8 mouse cellular contexts compared by ENCODE assay signal in the genomic region with DNA sequence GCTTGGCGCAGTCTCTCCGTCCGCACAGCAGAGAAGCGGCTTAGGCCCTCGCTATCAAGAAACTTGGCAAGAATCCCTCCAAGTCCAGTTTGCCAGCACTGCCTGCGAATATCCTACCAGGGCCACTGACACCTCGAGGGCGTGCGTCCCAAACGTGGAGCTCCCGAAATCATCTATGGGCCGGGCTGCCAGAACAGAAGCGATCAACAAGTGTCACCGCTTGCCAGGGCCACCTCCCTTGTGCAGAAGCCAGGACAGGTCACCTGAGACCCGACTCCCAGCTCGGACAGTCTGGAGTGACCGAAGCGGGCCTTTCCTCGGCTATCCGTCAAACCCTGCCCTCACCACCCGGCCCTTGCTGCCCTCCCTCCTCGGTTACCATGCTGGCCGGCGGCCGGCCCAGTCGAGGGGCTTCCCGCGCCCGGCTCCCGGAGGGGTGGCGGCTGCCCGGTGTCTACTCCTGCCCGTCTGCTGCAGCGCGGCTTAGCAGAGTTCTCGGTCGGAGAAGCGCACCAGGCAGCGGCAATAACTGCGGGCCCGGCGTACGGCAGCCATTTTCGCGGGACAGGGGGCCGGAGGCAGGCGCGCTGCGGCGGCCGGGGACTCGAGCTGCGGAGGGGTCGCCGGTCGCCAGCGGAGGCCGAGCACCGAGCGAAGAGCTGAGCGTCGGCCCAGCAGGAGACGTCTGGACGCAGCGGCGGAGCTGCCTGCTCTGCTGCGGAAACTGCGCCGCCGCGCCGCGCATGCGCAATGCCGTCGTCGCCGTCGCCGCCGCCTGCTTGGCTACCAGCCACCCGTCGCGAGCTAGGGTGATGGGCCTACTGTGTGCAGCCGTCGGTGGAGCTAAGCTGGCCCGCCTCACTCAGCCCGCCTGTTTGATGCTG. TPM values are rescaled to one million over a fixed set of nuclear protein-coding genes. Genes with fewer than 3 reads are reported as not detected.
DNase-seq lines count a peak whose midpoint lies in the region; ATAC-seq lines count a peak whose summit lies in the region.

No protein-coding gene starts in this region.

- peaks cover 6% of the 10 kb centered on the region; the same call in 1 of the 2 replicates for H3K36me3 ChIP-seq in hindbrain, embryonic 13.5 days

- peak overlapping the region; percentile 91 for H3K4me3 ChIP-seq in hindbrain, embryonic 13.5 days

- H3K27me3 ChIP-seq in hindbrain, embryonic 13.5 days, result no peaks in the 10 kb centered on the region

- peak overlapping the region; percentile 92 for H3K9ac ChIP-seq in hindbrain, embryonic 13.5 days

- peak overlapping the region; percentile 93 for H3K4me2 ChIP-seq in hindbrain, embryonic 13.5 days

- ATAC-seq in hindbrain, embryonic 13.5 days (ENCODE audit: low FRiP score), result peak; percentile 87

- H3K9me3 ChIP-seq in hindbrain, embryonic 13.5 days, result no peaks in the 10 kb centered on the region

- peak overlapping the region; percentile 93 for H3K27ac ChIP-seq in hindbrain, embryonic 13.5 days

- H3K4me1 ChIP-seq in hindbrain, embryonic 13.5 days (replicated peaks), result peaks cover 27% of the 10 kb centered on the region

- peak; percentile 75 for DNase-seq in R1 (ENCODE audit: low read depth, low spot score)
- DNase-seq in cerebellum, postnatal 10 days, result peak; percentile 91 to 92
- DNase-seq in frontal cortex, postnatal 10 days (ENCODE audit: low spot score in 2 of 2), result peak; percentile 72 to 81
- peak; percentile 74 to 77 for DNase-seq in left cerebral cortex, adult 18-20 months (ENCODE audit: low spot score in 2 of 2)
- peak; percentile 87 to 91 for DNase-seq in lung, postnatal 4 days
- DNase-seq in retina, postnatal 1 day, result peak; percentile 91
- DNase-seq in thymus, postnatal 4 days, result peak; percentile 88

- under 1% methylated on average over 88 of the region's 88 CpGs for WGBS in hindbrain, embryonic 13.5 days

RNA-seq across cellular contexts. Expression of a gene that starts 0.7 kb away (rescaled TPM):
- polyA plus RNA-seq in hindbrain, embryonic 13.5 days (2015; fragmentation: Nextera tagmentation; extraction: Ambion mirVana), result 52.7 and 53.7 TPM in 2 replicates
- total RNA-seq in left cerebral cortex, adult 18-20 months (2021), result 10 to 100 TPM; 99.6 to 99.8 TPM

RNA-seq across cellular contexts. Expression of a gene that starts 0.8 kb away (rescaled TPM):
- polyA plus RNA-seq in hindbrain, embryonic 13.5 days (2015; fragmentation: Nextera tagmentation; extraction: Ambion mirVana), result 37.1 and 41.6 TPM in 2 replicates
- 10 to 100 TPM; 15.7 to 16.6 TPM for total RNA-seq in left cerebral cortex, adult 18-20 months (2021)

RNA-seq across cellular contexts. Expression of a gene that starts 56.4 kb away (rescaled TPM):
- polyA plus RNA-seq in hindbrain, embryonic 13.5 days (2015; fragmentation: Nextera tagmentation; extraction: Ambion mirVana), result not detected in 2 replicates
- total RNA-seq in left cerebral cortex, adult 18-20 months (2021), result not detected

Comparison
In these comparisons a context has a peak if more than half of its experiments do, and no peak if none do; other contexts are left out.
1. Peak in every context shown above with its lines: DNase-seq, ATAC-seq, H3K4me3 ChIP-seq and H3K27ac ChIP-seq.